Comparison of ENCODE assay signal across 22 mouse cellular contexts in the genomic region with DNA sequence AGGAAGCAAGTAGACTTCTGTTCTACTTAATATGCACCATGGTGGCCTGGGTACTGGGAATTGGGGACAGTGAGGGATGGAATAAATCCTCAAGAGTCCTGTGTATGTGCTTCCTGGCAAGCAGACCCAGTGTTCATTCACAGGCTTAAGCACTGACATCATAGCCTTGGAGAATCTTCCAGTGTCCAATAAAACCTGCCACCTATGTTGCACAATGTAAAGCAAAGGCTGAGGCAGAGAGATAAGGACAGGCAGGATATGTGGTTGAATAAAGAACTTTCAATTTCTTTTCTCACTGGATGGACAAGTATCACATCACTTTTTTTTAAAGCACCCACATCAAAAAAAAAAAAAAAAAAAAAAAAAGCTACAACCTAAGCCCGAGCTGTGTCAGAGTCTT.
DNase-seq lines count a peak whose midpoint lies in the region; ATAC-seq lines count a peak whose summit lies in the region.
"Had no signal": no experiment of that assay in that cellular context is flagged by ENCODE, and none has a peak within 500 bp of the region (broad histone marks: within the 10 kb centered on the region; RNA-seq: fewer than 3 reads in every experiment).

No protein-coding gene starts in this region.

- ATAC-seq in common myeloid progenitor, adult 5-6 weeks (replicated peaks; ENCODE audit: low read depth, poor library complexity, severe bottlenecking) = peak; percentile 99
- ATAC-seq in hematopoietic stem cell, adult 5-6 weeks (replicated peaks in 1 of 2; ENCODE audit: insufficient read depth in 1 of 2, low FRiP score in 2 of 2, low TSS enrichment in 1 of 2, low read depth in 1 of 2, poor library complexity in 2 of 2, severe bottlenecking in 2 of 2) = peak; percentile 51 to 78; a peak in 3 of 4 replicates
- peak; percentile 99 for ATAC-seq in megakaryocyte progenitor cell, adult 5-6 weeks (replicated peaks; ENCODE audit: poor library complexity)
- ATAC-seq: activated CD4-positive, CD25-positive, alpha-beta regulatory T cell, adult 4 months; CD4-positive, CD25-positive, alpha-beta regulatory T cell, adult 4 months; forebrain, embryonic 13.5 days; forebrain, embryonic 15.5 days; forebrain, postnatal 0 days; Patski had no signal

- peak; percentile 49 for DNase-seq in 416B (ENCODE audit: low read depth)
- no peak for DNase-seq in right cerebral cortex, postnatal 4 days
- DNase-seq in thymus, postnatal 10 days (ENCODE audit: low spot score in 2 of 2) = no peak
- DNase-seq in cerebellum, adult 18-20 months = no peak
- DNase-seq: adrenal gland, adult 8-10 months; adrenal gland, postnatal 14 days; adrenal gland, postnatal 36 days; B cell, adult 2 months; cerebellum, adult 11-12 months; cerebellum, adult 8-10 months; cerebellum, adult 9-11 months; cerebellum, postnatal 14 days; cerebellum, postnatal 36 days; forebrain, postnatal 0 days had no signal
